Mouse (Mus musculus) midbrain, embryonic 14.5 days (tissue): ENCODE data around the gene Metrnl. TPM values are rescaled to one million over a fixed set of nuclear protein-coding genes. Genes with fewer than 3 reads are reported as not detected.

ENCODE experiments used
- ATAC-seq: fragments of 200-750 bp; cut with Nextera tagmentation; 2 replicates; pipeline ENCODE4 v1.8.0; 2017; ENCODE audit warnings: moderate number of reproducible peaks, moderate library complexity; ENCODE audit not compliant: low FRiP score, low TSS enrichment
- DNase-seq: peaks from one replicate; pipeline ENCODE4 v3.0.0-alpha.2; 2015
- H3K27ac ChIP-seq: fragments of 300-500 bp; sonication (generic); replicated peaks from 2 replicates; pipeline ENCODE4 v1.5.1; 2014; ENCODE audit warnings: mild to moderate bottlenecking, low read depth, low read length, moderate library complexity
- H3K27me3 ChIP-seq: fragments of 300-500 bp; sonication (generic); 2 replicates; pipeline ENCODE4 v1.6.1; 2014; ENCODE audit warnings: low read length, control low read depth, mixed read lengths; ENCODE audit not compliant: control insufficient read depth, insufficient read depth
- H3K36me3 ChIP-seq: fragments of 300-500 bp; sonication (generic); 2 replicates; pipeline ENCODE4 v1.6.1; 2014; ENCODE audit warnings: low read length, control low read depth; ENCODE audit not compliant: control insufficient read depth, insufficient read depth
- H3K4me1 ChIP-seq: fragments of 300-500 bp; sonication (generic); 2 replicates; pipeline ENCODE4 v1.6.1; 2014; ENCODE audit warnings: mild to moderate bottlenecking, antibody characterized with exemption, low read length, control low read depth; ENCODE audit not compliant: control insufficient read depth, insufficient read depth
- H3K4me2 ChIP-seq: fragments of 300-500 bp; sonication (generic); 2 replicates; pipeline ENCODE4 v1.6.1; 2014; ENCODE audit warnings: mild to moderate bottlenecking, low read length, moderate library complexity
- H3K4me3 ChIP-seq: fragments of 300-500 bp; sonication (generic); replicated peaks from 2 replicates; pipeline ENCODE4 v1.5.1; 2014; ENCODE audit warnings: low read depth, low read length
- H3K9ac ChIP-seq: fragments of 300-500 bp; sonication (generic); replicated peaks from 2 replicates; pipeline ENCODE4 v1.6.1; 2014; ENCODE audit warnings: mild to moderate bottlenecking, low read length, moderate library complexity
- H3K9me3 ChIP-seq: fragments of 300-500 bp; sonication (generic); 2 replicates; pipeline ENCODE4 v1.6.1; 2016; ENCODE audit warnings: low read length, control low read depth, mixed read lengths; ENCODE audit not compliant: control insufficient read depth
- WGBS: fragments of 180-500 bp; shearing (Covaris S2); extraction: QIAGEN DNeasy Blood & Tissue Kit; methylation state at CpG from one replicate; pipeline ENCODE4 v1.1.7; 2014; 5-methylcytosine and 5-hydroxymethylcytosine counted together
- polyA plus RNA-seq: library from polyadenylated mRNA; unstranded; fragments of >200 nt; fragmentation: Nextera tagmentation; extraction: Ambion mirVana; gene quantifications from 2 replicates; pipeline ENCODE4 v1.2.1, GENCODE M21; 2014

Metrnl gene
- polyA plus RNA-seq, 1 experiment from 2014 or later = 11.0 TPM

GRCm38 (mm10) chr11:121697271-121697670, 4.1 kb upstream of the Metrnl start:
- Histone ChIP-seq H3K4me3 (no peak overlapping the region), H3K36me3 (no peaks in the 10 kb centered on the region), H3K27ac (no peak overlapping the region), H3K9me3 (no peaks in the 10 kb centered on the region), H3K4me1 (no peaks in the 10 kb centered on the region), H3K27me3 (peaks cover 3% of the 10 kb centered on the region; the same call in 1 of the 2 replicates), H3K9ac (no peak overlapping the region), H3K4me2 (no peak overlapping the region)
- DNase-seq = no peak
- 90% methylated on average over 4 of the region's 4 CpGs for WGBS
- no peak for ATAC-seq

GRCm38 (mm10) chr11:121698381-121698955, 2.9 kb upstream of the Metrnl start:
- H3K27ac ChIP-seq = no peak overlapping the region
- no peak overlapping the region for H3K4me3 ChIP-seq
- no peak overlapping the region for H3K9ac ChIP-seq
- no peak for DNase-seq
- no peak for ATAC-seq
- 77% methylated on average over 5 of the region's 5 CpGs for WGBS
- no peaks in the 10 kb centered on the region for H3K36me3 ChIP-seq
- H3K4me2 ChIP-seq = no peak overlapping the region
- H3K27me3 ChIP-seq = peaks cover 12% of the 10 kb centered on the region
- H3K4me1 ChIP-seq = peaks cover 7% of the 10 kb centered on the region; the same call in 1 of the 2 replicates
- no peaks in the 10 kb centered on the region for H3K9me3 ChIP-seq

- H3K9ac ChIP-seq = peak overlapping the region; percentile 64
- H3K4me1 ChIP-seq = peaks cover 12% of the 10 kb centered on the region; the same call in 1 of the 2 replicates
- H3K27ac ChIP-seq = no peak overlapping the region
- DNase-seq (peak; percentile 80), ATAC-seq (peak; percentile 77)
- under 1% methylated on average over 68 of the region's 69 CpGs for WGBS
- H3K4me2 ChIP-seq = peak overlapping the region; percentile 98
- H3K9me3 ChIP-seq = no peaks in the 10 kb centered on the region
- H3K4me3 ChIP-seq = peak overlapping the region; percentile 65
- no peaks in the 10 kb centered on the region for H3K36me3 ChIP-seq
- H3K27me3 ChIP-seq = peaks cover 24% of the 10 kb centered on the region
Measured at GRCm38 (mm10) chr11:121702111-121702894, 959 bp downstream of the Metrnl start.

- Histone ChIP-seq H3K27me3 (peaks cover 24% of the 10 kb centered on the region), H3K4me3 (peak overlapping the region; percentile 65), H3K9me3 (no peaks in the 10 kb centered on the region), H3K4me1 (peaks cover 12% of the 10 kb centered on the region; the same call in 1 of the 2 replicates), H3K9ac (peak overlapping the region; percentile 64), H3K36me3 (no peaks in the 10 kb centered on the region), H3K4me2 (peak overlapping the region; percentile 98), H3K27ac (no peak overlapping the region)
- DNase-seq = peak; percentile 59
- under 1% methylated on average over 40 of the region's 40 CpGs for WGBS
- no peak for ATAC-seq
Measured at GRCm38 (mm10) chr11:121702895-121703618, 1.7 kb downstream of the Metrnl start.

- peak overlapping the region; percentile 64 for H3K9ac ChIP-seq
- peak overlapping the region; percentile 98 for H3K4me2 ChIP-seq
- peak overlapping the region; percentile 65 for H3K4me3 ChIP-seq
- peaks cover 12% of the 10 kb centered on the region; the same call in 1 of the 2 replicates for H3K4me1 ChIP-seq
- no peaks in the 10 kb centered on the region for H3K9me3 ChIP-seq
- ATAC-seq (no peak), DNase-seq (peak; percentile 20)
- 13% methylated on average over 16 of the region's 16 CpGs for whole genome bisulfite sequencing
- no peak overlapping the region for H3K27ac ChIP-seq
- H3K27me3 ChIP-seq = peaks cover 24% of the 10 kb centered on the region
- no peaks in the 10 kb centered on the region for H3K36me3 ChIP-seq
Measured at GRCm38 (mm10) chr11:121703619-121704215, 2.4 kb downstream of the Metrnl start.

- 51% methylated on average over 7 of the region's 7 CpGs for WGBS
- Histone ChIP-seq H3K9me3 (no peaks in the 10 kb centered on the region), H3K36me3 (no peaks in the 10 kb centered on the region), H3K27ac (no peak overlapping the region), H3K27me3 (peaks cover 21% of the 10 kb centered on the region), H3K4me1 (peaks cover 12% of the 10 kb centered on the region; the same call in 1 of the 2 replicates), H3K4me3 (no peak overlapping the region), H3K4me2 (no peak overlapping the region), H3K9ac (no peak overlapping the region)
- no peak for DNase-seq
- ATAC-seq = no peak
Measured at GRCm38 (mm10) chr11:121706521-121707005, 5.2 kb downstream of the Metrnl start.

- Histone ChIP-seq H3K4me3 (no peak overlapping the region), H3K9ac (no peak overlapping the region), H3K36me3 (no peaks in the 10 kb centered on the region), H3K27ac (no peak overlapping the region), H3K27me3 (peaks cover 5% of the 10 kb centered on the region; the same call in 1 of the 2 replicates), H3K4me1 (no peaks in the 10 kb centered on the region), H3K4me2 (no peak overlapping the region), H3K9me3 (no peaks in the 10 kb centered on the region)
- DNase-seq = no peak
- WGBS = 79% methylated on average over 4 of the region's 4 CpGs
- ATAC-seq = no peak
Measured at GRCm38 (mm10) chr11:121709278-121709677, 7.9 kb downstream of the Metrnl start.

GRCm38 (mm10) chr11:121710245-121710644, 8.9 kb downstream of the Metrnl start:
- H3K9ac ChIP-seq = no peak overlapping the region
- H3K4me3 ChIP-seq = no peak overlapping the region
- 96% methylated on average over 5 of the region's 5 CpGs for WGBS
- no peak for DNase-seq
- no peak overlapping the region for H3K27ac ChIP-seq
- H3K27me3 ChIP-seq = no peaks in the 10 kb centered on the region
- no peaks in the 10 kb centered on the region for H3K36me3 ChIP-seq
- H3K4me2 ChIP-seq = no peak overlapping the region
- ATAC-seq = no peak
- H3K9me3 ChIP-seq = no peaks in the 10 kb centered on the region
- H3K4me1 ChIP-seq = no peaks in the 10 kb centered on the region
